Mouse (Mus musculus) adrenal gland, adult (tissue): ENCODE measurements around the gene Itgam.
A peak's percentile ranks its signal among the peaks of the same experiment; 100 is the strongest.
"Not testable (repeated sequence)": the region's sequence is repeated elsewhere in the genome, so short reads cannot be mapped to it uniquely, and the experiment has no call there.

Experiments used
- DNase-seq, 2 experiments: peaks; one replicate each; pipeline ENCODE4 v3.0.0; 2022 to 2023; ENCODE audit warnings: low spot score in 1 of 2; ENCODE audit not compliant: inconsistent age in 2 of 2

Itgam gene

GRCm38 (mm10) chr7:128128741-128129720 is 66.6 kb downstream of the Itgam start, which contains the start of gene Itgax:
Itgax (plus strand) TSS chr7:128129547.
- DNase-seq = peak; percentile 71 to 82

DNA sequence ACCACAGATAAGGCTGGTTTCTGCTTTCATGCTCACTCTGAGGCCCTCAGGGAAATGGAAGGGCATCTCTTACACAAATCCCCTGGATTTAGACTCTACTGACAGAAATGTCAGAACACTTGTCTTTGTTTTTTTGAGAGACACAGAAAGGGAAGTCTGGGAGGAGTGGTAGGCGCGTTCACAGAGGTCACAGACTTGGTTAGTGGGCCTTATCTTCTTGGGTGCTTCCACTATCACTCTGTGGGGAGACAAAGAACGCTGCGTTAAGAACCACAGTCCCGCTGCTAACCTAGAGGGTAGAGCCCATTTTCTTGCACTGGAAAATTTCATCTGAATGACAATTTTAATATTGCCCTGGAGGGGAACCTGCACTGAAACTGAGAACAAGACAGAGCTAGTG is 69.7 kb downstream of the Itgam start:
- DNase-seq = no peak

DNA sequence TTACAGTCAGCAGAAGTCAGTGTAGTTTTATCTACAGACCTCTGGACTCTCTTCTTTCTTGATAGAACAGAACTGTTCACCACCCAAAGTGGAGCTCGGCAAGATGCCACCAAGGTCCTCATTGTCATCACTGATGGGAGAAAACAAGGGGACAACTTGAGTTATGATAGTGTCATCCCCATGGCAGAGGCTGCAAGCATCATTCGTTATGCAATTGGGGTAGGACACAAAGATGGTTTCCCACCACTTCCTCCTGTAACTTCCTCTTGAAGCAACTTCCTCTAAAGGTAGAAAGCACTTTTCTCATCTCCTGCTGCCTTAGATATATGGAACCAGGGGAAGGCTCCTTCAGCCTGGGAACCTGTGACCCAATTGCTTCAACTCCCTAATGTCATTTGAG is 71.2 kb downstream of the Itgam start:
- no peak for DNase-seq

- no peak for DNase-seq
Measured at GRCm38 (mm10) chr7:128136927-128137326, 74.5 kb downstream of the Itgam start.

DNA sequence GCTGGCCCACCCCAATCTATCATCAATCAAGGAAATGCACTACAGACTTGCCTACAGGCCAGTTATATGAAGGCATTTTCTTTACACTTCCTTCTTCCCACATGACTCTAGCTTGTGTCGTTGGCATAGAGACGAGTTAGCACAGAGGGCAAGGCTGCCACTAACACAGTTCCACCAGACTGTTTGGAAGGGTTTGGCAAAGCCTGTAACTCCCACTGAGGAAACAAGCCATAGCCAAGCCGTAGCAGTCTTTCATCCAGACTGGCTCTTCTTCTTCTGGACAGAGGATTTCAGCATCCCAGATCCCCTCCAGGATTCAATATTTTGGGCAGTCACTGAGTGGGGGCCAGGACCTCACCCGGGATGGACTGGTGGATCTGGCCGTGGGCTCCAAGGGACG is 77.2 kb downstream of the Itgam start:
- no peak for DNase-seq

- no peak for DNase-seq
Measured at GRCm38 (mm10) chr7:128150970-128151369, 88.5 kb downstream of the Itgam start.

DNA sequence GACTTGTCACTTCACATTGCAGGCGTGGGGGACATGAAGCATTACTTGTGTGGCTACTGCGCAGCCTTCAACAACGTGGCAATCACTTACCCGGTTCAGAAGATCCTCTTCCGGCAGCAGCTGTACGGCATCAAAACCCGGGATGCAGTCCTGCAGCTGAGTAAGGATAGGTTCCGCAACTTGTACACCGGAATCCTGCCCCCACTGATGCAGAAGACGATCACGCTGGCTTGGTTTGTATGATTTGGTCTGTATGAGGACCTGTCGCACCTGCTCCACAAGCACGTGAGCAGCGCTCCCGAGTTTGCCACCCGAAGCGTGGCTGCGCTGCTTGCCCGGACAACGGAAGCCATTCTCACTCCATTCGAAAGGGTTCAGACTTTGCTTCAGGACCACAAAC is 91.6 kb downstream of the Itgam start, which contains the start of gene Itgad:
Gene Itgad, plus strand, starts transcription at position 301 of the 400 bp plus-strand sequence.
- no peak for DNase-seq

DNA sequence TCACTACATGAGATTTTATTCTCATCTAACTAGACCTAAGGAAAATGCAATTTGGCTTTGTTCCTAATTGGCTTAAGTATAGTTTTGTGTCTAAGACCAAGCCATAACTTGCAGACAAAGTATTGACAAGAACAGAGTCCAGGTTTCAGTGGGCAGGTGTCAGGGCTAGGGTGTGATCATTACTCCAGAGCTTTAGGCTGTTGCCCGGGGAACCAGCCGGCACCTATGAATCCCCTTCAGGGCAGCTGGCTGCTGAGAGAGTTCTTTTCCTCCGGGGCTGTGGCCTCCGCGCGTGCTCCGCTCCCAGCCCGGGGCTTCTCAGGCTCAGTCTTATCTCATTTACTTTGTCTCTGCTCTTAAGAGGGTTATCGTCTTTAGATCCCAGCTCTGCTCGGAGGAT is 92.5 kb downstream of the Itgam start:
- DNase-seq = peak in 1 of 2 experiments; percentile 34

DNA sequence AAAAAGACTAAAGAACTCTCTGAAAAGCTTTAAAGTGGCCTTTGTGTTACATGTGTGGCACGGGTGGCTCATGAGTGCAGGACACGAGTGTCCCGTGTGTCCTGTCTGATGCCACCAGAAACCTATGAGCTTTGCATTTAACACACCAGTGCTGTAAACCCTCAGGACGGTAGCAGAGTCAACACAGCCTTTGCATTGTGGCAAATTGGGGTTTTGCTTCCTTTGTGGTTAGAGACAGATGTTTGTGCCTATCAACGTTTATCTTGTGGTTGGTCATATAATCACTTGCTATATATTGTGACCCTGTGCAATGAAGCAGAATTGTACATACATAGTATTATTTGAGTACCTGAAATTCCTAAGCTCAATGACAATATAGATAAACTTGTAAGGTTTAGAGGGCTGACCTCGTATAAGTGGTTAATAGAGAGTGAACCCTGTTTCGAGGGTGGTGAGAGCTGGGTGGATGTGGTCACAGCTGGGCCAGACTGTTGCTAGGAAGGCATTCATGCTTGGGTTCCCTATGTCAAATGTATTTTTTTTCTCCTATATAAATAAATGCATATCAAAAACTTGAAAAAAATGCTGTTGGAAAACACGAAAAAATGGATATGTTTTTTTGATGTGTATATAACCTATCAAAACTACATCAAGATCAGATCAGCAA is 96.4 kb downstream of the Itgam start:
- DNase-seq = not testable (repeated sequence)

GRCm38 (mm10) chr7:128164001-128164400 is 101.6 kb downstream of the Itgam start:
- DNase-seq = no peak

DNA sequence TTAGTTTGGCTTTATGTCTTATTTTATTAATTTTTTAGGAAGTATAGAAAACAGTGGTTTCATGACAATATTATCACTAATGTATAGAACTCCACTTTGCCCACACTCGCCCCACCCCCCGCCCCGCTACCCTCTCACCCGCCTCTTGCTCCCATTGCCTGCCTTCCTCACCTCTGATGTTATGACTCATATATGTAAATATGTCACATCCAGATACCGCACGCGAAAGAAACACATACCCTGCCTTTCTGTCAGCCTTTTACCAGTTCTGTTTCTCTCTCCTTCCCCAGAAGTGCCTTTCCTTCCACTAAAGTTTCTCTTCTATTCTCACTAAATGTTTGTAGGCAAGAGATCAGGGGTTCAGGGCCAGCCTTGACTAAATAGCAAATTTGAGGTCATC is 104.0 kb downstream of the Itgam start:
- no peak for DNase-seq
